Mouse (Mus musculus): Measurements from ENCODE around the gene Dot1l.

- TF ChIP-seq CTCF (IDR thresholded peaks at IDR 0.05; ENCODE audit: extremely low read depth, insufficient read depth, low read length) (no peak), POLR2A (IDR thresholded peaks at IDR 0.05; ENCODE audit: extremely low read depth, insufficient read depth, low read length) (peak; percentile 45; the same call in 1 of the 2 replicates)
These were observed at the start of gene Dot1l for GRCm38 (mm10) chr10:80754594-80755290.

All from cortical plate, adult 2 months (tissue).